Comparison of ENCODE assay signal across 46 mouse cellular contexts in genomic region chr15:20667989-20668388, GRCm38 (mm10). TPM values are rescaled to one million over a fixed set of nuclear protein-coding genes. Genes with fewer than 3 reads are reported as not detected.
"Had no signal": no experiment of that assay in that cellular context is flagged by ENCODE, and none has a peak within 500 bp of the region (broad histone marks: within the 10 kb centered on the region; RNA-seq: fewer than 3 reads in every experiment).

No protein-coding gene starts in this region.

- H3K27ac ChIP-seq: heart, embryonic 13.5 days; heart, embryonic 15.5 days; hindbrain, embryonic 10.5 days; hindbrain, embryonic 12.5 days; hindbrain, embryonic 13.5 days; hindbrain, embryonic 14.5 days; hindbrain, embryonic 15.5 days; hindbrain, postnatal 0 days; intestine, embryonic 15.5 days; kidney, embryonic 15.5 days; kidney, postnatal 0 days; layer of hippocampus, adult 2 months; left cerebral cortex, adult 2 months had no signal

- ATAC-seq: hindbrain, embryonic 16.5 days; hindbrain, postnatal 0 days; inflammation-experienced regulatory T-cells, adult 6 months; intestine, embryonic 15.5 days; intestine, embryonic 16.5 days; intestine, postnatal 0 days had no signal

- DNase-seq: heart, postnatal 10 days; heart, postnatal 14 days; heart, postnatal 36 days; heart, postnatal 4 days; kidney, adult 11 months; kidney, adult 18-20 months; kidney, adult 2 months; kidney, adult 8-10 months; kidney, adult 9 months; kidney, postnatal 10 days; kidney, postnatal 14 days; kidney, postnatal 25 days; kidney, postnatal 36 days; kidney, postnatal 4 days; layer of hippocampus, postnatal 36 days had no signal

- H3K4me2 ChIP-seq: heart, embryonic 13.5 days; heart, embryonic 15.5 days; hindbrain, embryonic 12.5 days; hindbrain, embryonic 13.5 days; hindbrain, embryonic 14.5 days; hindbrain, embryonic 15.5 days; intestine, embryonic 15.5 days; kidney, embryonic 15.5 days had no signal

- H3K4me1 ChIP-seq: heart, embryonic 13.5 days; heart, embryonic 15.5 days; hindbrain, embryonic 10.5 days; hindbrain, embryonic 12.5 days; hindbrain, embryonic 13.5 days; hindbrain, embryonic 15.5 days; intestine, embryonic 15.5 days; kidney, embryonic 15.5 days had no signal

- H3K27me3 ChIP-seq: heart, embryonic 13.5 days; heart, embryonic 15.5 days; hindbrain, embryonic 12.5 days; hindbrain, embryonic 13.5 days; hindbrain, embryonic 15.5 days; intestine, embryonic 15.5 days; kidney, embryonic 15.5 days had no signal

- H3K9ac ChIP-seq: heart, embryonic 13.5 days; heart, embryonic 15.5 days; hindbrain, embryonic 12.5 days; hindbrain, embryonic 13.5 days; hindbrain, embryonic 14.5 days; hindbrain, embryonic 15.5 days; intestine, embryonic 15.5 days; kidney, embryonic 15.5 days had no signal

- H3K36me3 ChIP-seq: heart, embryonic 13.5 days; heart, embryonic 15.5 days; hindbrain, embryonic 10.5 days; hindbrain, embryonic 12.5 days; hindbrain, embryonic 13.5 days; hindbrain, embryonic 15.5 days; intestine, embryonic 15.5 days; kidney, embryonic 15.5 days had no signal

- H3K4me3 ChIP-seq: heart, embryonic 13.5 days; heart, embryonic 15.5 days; hindbrain, embryonic 10.5 days; hindbrain, embryonic 12.5 days; hindbrain, embryonic 13.5 days; hindbrain, embryonic 15.5 days; intestine, embryonic 15.5 days; kidney, embryonic 15.5 days; layer of hippocampus, adult 2 months; left cerebral cortex, adult 2 months had no signal

- H3K9me3 ChIP-seq: heart, embryonic 13.5 days; heart, embryonic 15.5 days; hindbrain, embryonic 10.5 days; hindbrain, embryonic 12.5 days; hindbrain, embryonic 13.5 days; hindbrain, embryonic 15.5 days; intestine, embryonic 15.5 days; kidney, embryonic 15.5 days had no signal

RNA-seq across cellular contexts. Expression of gene Acot10, which starts 1.4 kb away (rescaled TPM):
- total RNA-seq: heart, postnatal 10 days; heart, postnatal 14 days; heart, postnatal 25 days; heart, postnatal 36 days; heart, postnatal 4 days; hematopoietic stem cell, adult 5-6 weeks; hindbrain, postnatal 0 days; layer of hippocampus, adult 18-20 months; layer of hippocampus, adult 2 months; layer of hippocampus, adult 8-10 months; layer of hippocampus, postnatal 10 days; layer of hippocampus, postnatal 14 days; layer of hippocampus, postnatal 25 days; layer of hippocampus, postnatal 36 days; left cerebral cortex, adult 18-20 months; left cerebral cortex, adult 2 months; left cerebral cortex, adult 8-10 months had no signal
- polyA plus RNA-seq: heart, embryonic 13.5 days; heart, embryonic 14.5 days; hindbrain, embryonic 11.5 days; intestine, embryonic 14.5 days; intestine, embryonic 15.5 days; intestine, embryonic 16.5 days; kidney, adult 2 months; kidney, embryonic 14.5 days; kidney, embryonic 15.5 days; large intestine, adult 2 months had no signal
